Mouse (Mus musculus): ENCODE measurements around the gene Kcnh4.

DNA sequence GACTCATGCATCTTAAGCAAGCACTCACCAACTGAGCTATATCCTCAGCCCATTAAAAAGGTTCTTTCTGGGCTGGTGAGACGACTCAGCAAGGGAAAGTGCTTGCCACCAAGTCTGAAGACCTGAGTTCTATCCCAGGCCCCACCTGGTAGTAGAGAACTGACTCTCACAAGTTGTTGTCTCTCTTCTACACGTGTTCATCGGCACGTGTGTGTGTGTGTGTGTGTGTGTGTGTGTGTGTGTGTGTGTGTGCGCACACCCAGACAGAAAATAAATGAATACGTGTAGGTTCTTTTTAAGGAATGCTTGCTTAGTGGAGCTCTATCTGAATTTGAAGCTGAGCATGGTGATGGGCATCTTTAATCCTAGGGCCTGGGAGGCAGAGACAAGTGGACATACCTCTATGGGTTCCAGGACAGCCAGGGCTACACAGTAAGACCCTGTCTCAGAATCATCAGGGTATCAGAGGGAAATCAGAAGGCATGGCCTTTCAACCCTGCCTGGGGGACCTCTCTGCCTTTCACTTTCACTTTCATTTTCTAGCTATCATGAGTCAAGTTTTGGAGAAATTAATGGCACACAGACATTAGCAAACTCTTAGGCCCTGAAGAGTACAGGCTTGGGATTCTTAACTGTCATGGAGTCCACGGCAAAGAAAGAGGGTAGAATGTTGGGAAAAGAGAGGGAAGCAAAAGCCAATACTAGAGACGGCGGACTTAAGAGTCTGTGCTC, 24.4 kb downstream of the Kcnh4 start:
- TF ChIP-seq POLR2A (IDR thresholded peaks at IDR 0.05; ENCODE audit: borderline replicate concordance, insufficient read depth, low read length) (no peak), CTCF (IDR thresholded peaks at IDR 0.05; ENCODE audit: borderline replicate concordance, insufficient read depth, low read depth, low read length) (no peak)
